12 mouse cellular contexts compared by ENCODE assay signal in the genomic region with DNA sequence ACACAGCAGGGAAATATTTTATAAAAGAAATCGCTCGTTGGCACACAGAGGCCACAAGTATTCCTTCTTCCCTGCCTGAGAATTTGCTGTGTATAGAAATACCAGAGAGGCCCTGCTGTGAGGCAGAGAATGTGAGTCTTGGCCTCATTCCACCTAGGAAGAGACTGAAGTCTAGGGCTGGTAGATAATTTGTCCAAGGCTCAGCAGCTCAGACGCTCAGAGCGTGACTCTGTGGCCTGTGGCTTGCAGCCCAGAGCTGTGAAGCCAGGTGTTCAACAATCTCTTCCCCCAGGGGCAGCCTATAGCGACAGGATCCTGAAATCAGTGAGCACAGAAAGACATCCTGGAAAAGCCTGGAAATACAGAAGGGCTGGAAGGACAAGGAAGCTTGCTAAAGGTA. TPM values are rescaled to one million over a fixed set of nuclear protein-coding genes. Genes with fewer than 3 reads are reported as not detected.
DNase-seq lines count a peak whose midpoint lies in the region; ATAC-seq and TF ChIP-seq lines count a peak whose summit lies in the region.
"Had no signal": no experiment of that assay in that cellular context is flagged by ENCODE, and none has a peak within 500 bp of the region (broad histone marks: within the 10 kb centered on the region; RNA-seq: fewer than 3 reads in every experiment).

No protein-coding gene starts in this region.

- no peaks in the 10 kb centered on the region for H3K4me1 ChIP-seq in cerebellum, adult 2 months (ENCODE audit: control insufficient read depth, insufficient read depth, low read length)
- peaks cover 10% of the 10 kb centered on the region; the same call in 1 of the 2 replicates for H3K4me1 ChIP-seq in hindbrain, embryonic 15.5 days (replicated peaks)
- no peaks in the 10 kb centered on the region for H3K4me1 ChIP-seq in hindbrain, embryonic 10.5 days (replicated peaks)

- peaks cover 2% of the 10 kb centered on the region; the same call in 1 of the 2 replicates for H3K27me3 ChIP-seq in cerebellum, adult 2 months (ENCODE audit: control insufficient read depth, insufficient read depth, low read length)
- no peaks in the 10 kb centered on the region for H3K27me3 ChIP-seq in hindbrain, embryonic 15.5 days
- no peaks in the 10 kb centered on the region for H3K27me3 ChIP-seq in hindbrain, embryonic 10.5 days (ENCODE audit: insufficient read depth, poor library complexity, severe bottlenecking)
- H3K27me3 ChIP-seq: stomach, embryonic 15.5 days had no signal

- no peak for TF ChIP-seq POLR2A in cerebellum, adult 2 months (IDR thresholded peaks at IDR 0.05; ENCODE audit: borderline replicate concordance, insufficient read depth, low read length)

- H3K27ac ChIP-seq in cerebellum, adult 2 months (ENCODE audit: insufficient read depth, low read length): no peak overlapping the region
- 0 out of 2 replicates have a peak overlapping the region, but pooled peaks have one; percentile 11 for H3K27ac ChIP-seq in hindbrain, embryonic 15.5 days (replicated peaks)
- no peak overlapping the region for H3K27ac ChIP-seq in hindbrain, embryonic 10.5 days
- H3K27ac ChIP-seq: stomach, embryonic 15.5 days had no signal

- H3K9me3 ChIP-seq in hindbrain, embryonic 15.5 days: no peaks in the 10 kb centered on the region
- H3K9me3 ChIP-seq in hindbrain, embryonic 10.5 days: no peaks in the 10 kb centered on the region
- H3K9me3 ChIP-seq: stomach, embryonic 15.5 days had no signal

- no peak overlapping the region for H3K4me2 ChIP-seq in hindbrain, embryonic 15.5 days
- H3K4me2 ChIP-seq: stomach, embryonic 15.5 days had no signal

- no peaks in the 10 kb centered on the region for H3K36me3 ChIP-seq in hindbrain, embryonic 15.5 days
- H3K36me3 ChIP-seq in hindbrain, embryonic 10.5 days: no peaks in the 10 kb centered on the region
- H3K36me3 ChIP-seq: stomach, embryonic 15.5 days had no signal

- 5% methylated on average over 5 of the region's 5 CpGs for WGBS in cerebellum, adult 2 months
- WGBS in hindbrain, embryonic 15.5 days: 36% methylated on average over 5 of the region's 5 CpGs
- 55% methylated on average over 5 of the region's 5 CpGs for WGBS in hindbrain, embryonic 10.5 days

- H3K9ac ChIP-seq in hindbrain, embryonic 15.5 days: no peak overlapping the region
- H3K9ac ChIP-seq: stomach, embryonic 15.5 days had no signal

- no peak for TF ChIP-seq CTCF in cerebellum, adult 2 months (IDR thresholded peaks at IDR 0.05; ENCODE audit: borderline replicate concordance, insufficient read depth, low read depth, low read length)

- DNase-seq in cerebellum, adult 2 months: peak; percentile 11 to 44
- no peak for DNase-seq in cerebellum, adult 8-10 months
- no peak for DNase-seq in hindbrain, embryonic 10.5 days (ENCODE audit: low spot score)
- peak; percentile 29 to 43 for DNase-seq in cerebellum, postnatal 14 days
- DNase-seq in kidney, postnatal 10 days: peak; percentile 57
- no peak for DNase-seq in spleen, postnatal 36 days (ENCODE audit: low spot score in 2 of 2)
- no peak for DNase-seq in adrenal gland, postnatal 25 days

- ATAC-seq in hindbrain, embryonic 15.5 days (ENCODE audit: low FRiP score, low read depth): peak; percentile 77; the same call in 1 of the 2 replicates

- H3K4me3 ChIP-seq in cerebellum, adult 2 months (replicated peaks; ENCODE audit: insufficient read depth, low read depth, low read length): no peak overlapping the region
- H3K4me3 ChIP-seq in hindbrain, embryonic 15.5 days: no peak overlapping the region
- no peak overlapping the region for H3K4me3 ChIP-seq in hindbrain, embryonic 10.5 days
- H3K4me3 ChIP-seq: stomach, embryonic 15.5 days had no signal

RNA-seq across cellular contexts. Expression of gene Tmco5, which starts 26.2 kb away (rescaled TPM):
- polyA plus RNA-seq in cerebellum, adult 2 months (2012; rRNA removed): not detected in 2 replicates
- polyA plus RNA-seq in hindbrain, embryonic 15.5 days (2015; fragmentation: Nextera tagmentation; extraction: Ambion mirVana): not detected in 2 replicates
- polyA plus RNA-seq in hindbrain, embryonic 10.5 days (2016; fragmentation: Nextera tagmentation; extraction: Ambion mirVana): not detected in 2 replicates
- total RNA-seq in adrenal gland, postnatal 25 days (2021): not detected in 2 replicates
- total RNA-seq: megakaryocyte-erythroid progenitor cell, adult 5-6 weeks had no signal
- polyA plus RNA-seq: heart, embryonic 14.5 days; limb, embryonic 11.5 days; stomach, embryonic 15.5 days had no signal

Comparison
In these comparisons a context has a peak if more than half of its experiments do, and no peak if none do; other contexts are left out.
1. DNase-seq: peak in cerebellum, adult 2 months (2 of 2), cerebellum, postnatal 14 days (2 of 2) and kidney, postnatal 10 days (single experiment); none in cerebellum, adult 8-10 months (single experiment), hindbrain, embryonic 10.5 days (single experiment), spleen, postnatal 36 days (0 of 2) and adrenal gland, postnatal 25 days (single experiment).